Mouse (Mus musculus): ENCODE measurements around the gene Cdhr4. TPM values are rescaled to one million over a fixed set of nuclear protein-coding genes. Genes with fewer than 3 reads are reported as not detected.

The Cdhr4 gene
- polyA plus RNA-seq (2014; fragmentation: Illumina TruSeq; extraction: RNeasy Lipid Tissue Mini Kit (QIAGEN cat#74804); ENCODE audit: low replicate concordance) = not detected

GRCm38 (mm10) chr9:107992197-107992596 lies at the start of gene Cdhr4:
Gene Cdhr4, plus strand, starts transcription at chr9:107992497.

GRCm38 (mm10) chr9:107949922-107950235 lies 42.4 kb upstream of the Cdhr4 start, which contains the start of gene Traip:
Gene Traip, plus strand, starts transcription at chr9:107950136.

GRCm38 (mm10) chr9:107975399-107976386 lies 16.6 kb upstream of the Cdhr4 start, which contains the start of gene Uba7:
Gene Uba7, plus strand, starts transcription at chr9:107975505.

GRCm38 (mm10) chr9:107982681-107983346 lies 9.5 kb upstream of the Cdhr4 start, which contains the start of gene Gm20661:
Gene Gm20661, plus strand, starts transcription at chr9:107983058.

GRCm38 (mm10) chr9:107985131-107986119 lies 6.9 kb upstream of the Cdhr4 start, which contains the start of gene Inka1:
Gene Inka1, minus strand, starts transcription at chr9:107985879.

GRCm38 (mm10) chr9:107996049-107996448 lies 3.8 kb downstream of the Cdhr4 start, which contains the start of gene Gm20662:
Gene Gm20662, plus strand, starts transcription at chr9:107996349.

GRCm38 (mm10) chr9:108001922-108002770 lies 9.8 kb downstream of the Cdhr4 start, which contains the start of gene Ip6k1:
Gene Ip6k1, plus strand, starts transcription at chr9:108002501.

GRCm38 (mm10) chr9:108049016-108049455 lies 56.7 kb downstream of the Cdhr4 start, which contains the start of gene Gmppb:
Gene Gmppb, plus strand, starts transcription at chr9:108049242.

Other genes with a start within 250 kb of the Cdhr4 start
- 132 TPM for gene Rbm5, start 221.5 kb upstream of the Cdhr4 start, polyA plus RNA-seq (2014; fragmentation: Illumina TruSeq; extraction: RNeasy Lipid Tissue Mini Kit (QIAGEN cat#74804); ENCODE audit: low replicate concordance)
- 162 TPM for gene Rbm6, start 119.3 kb upstream of the Cdhr4 start, polyA plus RNA-seq (2014; fragmentation: Illumina TruSeq; extraction: RNeasy Lipid Tissue Mini Kit (QIAGEN cat#74804); ENCODE audit: low replicate concordance)
- gene Mon1a, start 104.3 kb upstream of the Cdhr4 start, polyA plus RNA-seq (2014; fragmentation: Illumina TruSeq; extraction: RNeasy Lipid Tissue Mini Kit (QIAGEN cat#74804); ENCODE audit: low replicate concordance) = 0.15 TPM
- 0.97 TPM for gene Mst1r, start 85.6 kb upstream of the Cdhr4 start, polyA plus RNA-seq (2014; fragmentation: Illumina TruSeq; extraction: RNeasy Lipid Tissue Mini Kit (QIAGEN cat#74804); ENCODE audit: low replicate concordance)
- gene Actl11, start 64.0 kb upstream of the Cdhr4 start, polyA plus RNA-seq (2014; fragmentation: Illumina TruSeq; extraction: RNeasy Lipid Tissue Mini Kit (QIAGEN cat#74804); ENCODE audit: low replicate concordance) = not detected
- gene Camkv, start 56.8 kb upstream of the Cdhr4 start, polyA plus RNA-seq (2014; fragmentation: Illumina TruSeq; extraction: RNeasy Lipid Tissue Mini Kit (QIAGEN cat#74804); ENCODE audit: low replicate concordance) = not detected
- gene Traip, start 42.4 kb upstream of the Cdhr4 start, polyA plus RNA-seq (2014; fragmentation: Illumina TruSeq; extraction: RNeasy Lipid Tissue Mini Kit (QIAGEN cat#74804); ENCODE audit: low replicate concordance) = 0.56 TPM
- gene Uba7, start 17.0 kb upstream of the Cdhr4 start, polyA plus RNA-seq (2014; fragmentation: Illumina TruSeq; extraction: RNeasy Lipid Tissue Mini Kit (QIAGEN cat#74804); ENCODE audit: low replicate concordance) = 2.8 TPM
- gene Gm20661, start 9.4 kb upstream of the Cdhr4 start, polyA plus RNA-seq (2014; fragmentation: Illumina TruSeq; extraction: RNeasy Lipid Tissue Mini Kit (QIAGEN cat#74804); ENCODE audit: low replicate concordance) = 0.37 TPM
- gene Inka1, start 6.6 kb upstream of the Cdhr4 start, polyA plus RNA-seq (2014; fragmentation: Illumina TruSeq; extraction: RNeasy Lipid Tissue Mini Kit (QIAGEN cat#74804); ENCODE audit: low replicate concordance) = not detected
- not detected for gene Gm20662, start 3.9 kb downstream of the Cdhr4 start, polyA plus RNA-seq (2014; fragmentation: Illumina TruSeq; extraction: RNeasy Lipid Tissue Mini Kit (QIAGEN cat#74804); ENCODE audit: low replicate concordance)
- 16.9 TPM for gene Ip6k1, start 10.0 kb downstream of the Cdhr4 start, polyA plus RNA-seq (2014; fragmentation: Illumina TruSeq; extraction: RNeasy Lipid Tissue Mini Kit (QIAGEN cat#74804); ENCODE audit: low replicate concordance)
- 0.67 TPM for gene Gmppb, start 56.7 kb downstream of the Cdhr4 start, polyA plus RNA-seq (2014; fragmentation: Illumina TruSeq; extraction: RNeasy Lipid Tissue Mini Kit (QIAGEN cat#74804); ENCODE audit: low replicate concordance)
- 0.26 TPM for gene Amigo3, start 60.7 kb downstream of the Cdhr4 start, polyA plus RNA-seq (2014; fragmentation: Illumina TruSeq; extraction: RNeasy Lipid Tissue Mini Kit (QIAGEN cat#74804); ENCODE audit: low replicate concordance)
- gene Mst1, start 87.9 kb downstream of the Cdhr4 start, polyA plus RNA-seq (2014; fragmentation: Illumina TruSeq; extraction: RNeasy Lipid Tissue Mini Kit (QIAGEN cat#74804); ENCODE audit: low replicate concordance) = not detected
- gene Rnf123, start 90.8 kb downstream of the Cdhr4 start, polyA plus RNA-seq (2014; fragmentation: Illumina TruSeq; extraction: RNeasy Lipid Tissue Mini Kit (QIAGEN cat#74804); ENCODE audit: low replicate concordance) = 1.1 TPM
- 22.8 TPM for gene Apeh, start 102.1 kb downstream of the Cdhr4 start, polyA plus RNA-seq (2014; fragmentation: Illumina TruSeq; extraction: RNeasy Lipid Tissue Mini Kit (QIAGEN cat#74804); ENCODE audit: low replicate concordance)
- gene Bsn, start 197.9 kb downstream of the Cdhr4 start, polyA plus RNA-seq (2014; fragmentation: Illumina TruSeq; extraction: RNeasy Lipid Tissue Mini Kit (QIAGEN cat#74804); ENCODE audit: low replicate concordance) = 0.19 TPM